Mouse (Mus musculus): Measurements from ENCODE around the gene Zfp112. TPM values are rescaled to one million over a fixed set of nuclear protein-coding genes. Genes with fewer than 3 reads are reported as not detected.

Zfp112 gene
- 1.7 TPM for polyA plus RNA-seq (2014; fragmentation: Illumina TruSeq; extraction: RNeasy Lipid Tissue Mini Kit (QIAGEN cat#74804); ENCODE audit: low read depth, low replicate concordance)

DNA sequence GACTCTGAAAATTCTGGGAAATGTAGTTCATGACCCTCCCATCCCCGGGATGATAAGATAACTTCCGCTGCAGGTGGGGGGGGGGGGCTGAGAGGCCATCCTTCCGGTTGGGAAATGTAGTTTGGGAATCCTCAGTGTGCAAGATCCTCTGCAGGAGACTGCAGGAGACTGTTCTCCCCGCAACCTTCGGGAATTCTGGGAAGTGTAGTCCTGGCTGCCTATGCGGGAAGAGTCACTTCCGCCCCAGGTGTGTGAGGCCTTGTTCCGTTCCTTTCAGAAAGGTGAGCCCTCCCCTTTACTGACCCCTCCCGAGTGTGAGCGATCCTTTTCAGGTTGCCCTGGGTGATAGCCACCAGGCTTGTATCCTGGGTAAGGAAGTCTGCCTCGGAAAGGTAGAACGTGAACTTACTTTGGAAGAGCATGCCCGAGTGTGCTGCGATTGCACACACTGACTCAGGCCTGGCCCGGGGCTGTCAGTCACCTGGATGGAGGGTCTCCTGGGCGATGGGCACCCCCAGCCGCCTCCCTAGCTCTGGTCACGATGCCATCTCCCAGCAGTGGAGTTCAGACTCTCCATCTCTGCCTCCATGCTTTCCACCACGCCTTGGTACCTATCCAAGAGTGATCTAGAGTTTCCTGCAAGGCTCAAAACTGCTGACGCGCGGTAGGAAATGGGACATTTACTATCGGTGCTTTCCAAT is at the start of gene Zfp112:
Zfp112 (plus strand) TSS at position 159 of the 701 bp plus-strand sequence.

DNA sequence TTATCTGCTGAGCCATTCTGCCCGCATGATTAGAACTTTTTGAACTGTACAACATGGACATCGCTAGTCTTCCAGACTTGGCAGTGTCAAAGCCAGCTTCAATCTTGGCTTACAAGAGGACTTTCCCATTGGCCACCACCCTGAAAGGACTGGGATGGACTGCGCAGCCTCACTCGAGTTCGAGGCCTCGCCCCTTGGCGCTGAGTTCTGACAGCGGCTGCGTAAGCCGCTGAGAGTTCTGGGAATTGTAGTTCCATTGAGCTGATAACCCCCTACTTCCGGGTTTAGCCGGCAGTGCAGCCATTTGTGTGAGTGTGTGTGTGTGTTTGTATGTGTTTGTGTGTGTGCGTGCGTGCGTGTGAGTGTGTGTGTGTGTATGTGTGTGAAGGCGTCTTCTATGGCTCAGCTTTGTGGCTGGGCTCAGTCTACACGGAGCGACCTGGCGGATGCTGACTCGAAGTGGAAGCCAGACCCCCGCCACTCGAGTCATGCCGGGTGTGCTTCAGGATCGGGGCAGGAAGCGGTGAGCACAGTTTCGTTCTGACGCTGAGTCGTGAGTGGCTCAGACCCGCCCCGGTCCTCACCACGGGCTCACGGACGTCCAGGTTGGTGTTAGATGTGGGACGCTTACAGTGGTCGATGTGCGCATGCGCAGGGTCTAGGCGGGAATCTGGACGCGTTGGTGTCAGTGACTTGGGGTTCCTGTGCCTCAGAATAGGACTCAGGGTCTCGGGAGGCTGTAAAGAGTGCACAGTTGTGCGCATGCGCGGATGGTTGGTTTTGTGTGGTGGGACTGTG is 30.3 kb upstream of the Zfp112 start, which contains the start of gene Zfp180:
Zfp180 (plus strand) TSS at position 291 of the 798 bp plus-strand sequence.

DNA sequence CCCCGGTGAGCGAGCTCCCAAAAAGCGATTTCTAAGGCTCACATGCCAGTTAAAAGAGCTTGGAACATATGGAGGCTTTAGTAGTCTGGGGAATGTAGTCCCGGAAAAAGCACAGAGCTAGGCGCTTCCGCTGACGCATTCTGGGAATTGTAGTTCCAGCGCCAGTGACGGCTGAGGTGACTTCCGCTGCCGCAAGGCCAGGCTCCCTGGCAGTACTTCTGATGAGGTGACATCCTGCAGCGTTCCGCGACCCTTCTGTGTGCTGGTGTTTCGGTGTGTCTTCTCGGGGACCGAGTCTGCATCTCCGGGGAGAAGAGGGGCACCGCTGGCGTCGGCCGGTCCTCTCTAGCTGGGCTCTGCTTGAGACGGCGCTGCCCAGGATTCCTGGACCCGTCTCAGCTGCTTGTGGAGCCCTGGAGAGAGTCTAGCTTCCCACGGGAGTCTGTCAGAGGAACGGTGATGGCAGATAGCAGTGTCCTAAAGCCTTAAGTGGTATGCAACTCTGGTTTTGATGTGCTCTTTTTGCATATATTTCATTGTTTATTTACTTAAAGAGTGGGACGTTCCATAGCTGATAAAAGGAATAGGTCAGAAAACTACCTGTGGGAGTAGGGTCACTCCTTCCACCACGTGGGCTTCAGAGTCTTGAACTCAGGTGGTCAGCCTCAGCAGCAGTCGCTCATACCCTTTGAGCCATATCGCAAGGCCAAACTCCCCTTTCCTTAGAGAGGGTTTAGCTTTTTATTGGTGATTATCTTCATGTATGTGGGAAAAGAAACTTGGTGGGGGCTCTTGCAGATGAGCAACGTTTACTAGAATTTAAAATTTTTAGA is 22.1 kb downstream of the Zfp112 start, which contains the start of gene Zfp235:
Zfp235 (plus strand) TSS at position 174 of the 833 bp plus-strand sequence.

DNA sequence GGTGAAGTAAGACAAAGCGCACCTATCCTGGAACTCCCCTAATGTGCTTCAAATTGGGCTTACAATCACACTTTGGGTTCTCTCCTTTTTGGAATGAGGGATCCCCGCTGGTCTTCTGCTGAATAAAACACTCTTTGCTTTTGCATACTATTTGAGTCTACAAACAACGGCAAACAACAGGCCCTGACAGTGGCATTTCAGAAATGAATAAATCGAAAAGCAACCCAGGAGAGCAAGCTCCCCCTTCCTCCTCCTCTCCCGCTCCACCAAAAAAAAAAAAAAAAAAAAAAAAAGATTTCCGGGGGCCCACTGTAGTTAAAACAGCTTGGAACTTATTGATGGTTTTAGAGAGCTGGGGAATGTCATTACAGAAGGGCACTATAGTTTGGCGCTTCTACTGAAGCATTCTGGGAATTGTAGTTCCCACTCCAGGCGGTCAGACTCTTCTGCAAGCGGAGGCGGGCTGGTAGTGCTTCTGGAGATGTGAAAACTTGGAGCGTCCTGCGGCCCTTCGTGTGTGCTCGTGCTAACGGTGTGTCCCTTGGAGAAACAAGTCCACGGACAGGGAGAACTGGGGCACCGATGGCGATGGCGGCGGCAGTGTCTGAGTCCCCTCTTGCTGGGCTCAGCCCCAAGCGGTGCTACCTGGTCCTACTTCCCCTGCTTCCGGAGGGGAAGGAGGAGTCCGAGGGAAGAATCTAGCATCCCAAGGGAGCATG is 62.7 kb downstream of the Zfp112 start, which contains the start of gene Zfp114:
Zfp114 (plus strand) TSS at position 443 of the 719 bp plus-strand sequence.

Other genes with a start within 250 kb of the Zfp112 start
- not detected for gene Vmn1r177, start 245.9 kb upstream of the Zfp112 start, polyA plus RNA-seq (2014; fragmentation: Illumina TruSeq; extraction: RNeasy Lipid Tissue Mini Kit (QIAGEN cat#74804); ENCODE audit: low read depth, low replicate concordance)
- not detected for gene Vmn1r178, start 220.3 kb upstream of the Zfp112 start, polyA plus RNA-seq (2014; fragmentation: Illumina TruSeq; extraction: RNeasy Lipid Tissue Mini Kit (QIAGEN cat#74804); ENCODE audit: low read depth, low replicate concordance)
- gene Vmn1r179, start 185.3 kb upstream of the Zfp112 start, polyA plus RNA-seq (2014; fragmentation: Illumina TruSeq; extraction: RNeasy Lipid Tissue Mini Kit (QIAGEN cat#74804); ENCODE audit: low read depth, low replicate concordance), result not detected
- not detected for gene Vmn1r180, start 161.7 kb upstream of the Zfp112 start, polyA plus RNA-seq (2014; fragmentation: Illumina TruSeq; extraction: RNeasy Lipid Tissue Mini Kit (QIAGEN cat#74804); ENCODE audit: low read depth, low replicate concordance)
- 0.28 TPM for gene Vmn1r181, start 137.7 kb upstream of the Zfp112 start, polyA plus RNA-seq (2014; fragmentation: Illumina TruSeq; extraction: RNeasy Lipid Tissue Mini Kit (QIAGEN cat#74804); ENCODE audit: low read depth, low replicate concordance)
- gene V1rd19, start 110.6 kb upstream of the Zfp112 start, polyA plus RNA-seq (2014; fragmentation: Illumina TruSeq; extraction: RNeasy Lipid Tissue Mini Kit (QIAGEN cat#74804); ENCODE audit: low read depth, low replicate concordance), result not detected
- not detected for gene Vmn1r183, start 59.1 kb upstream of the Zfp112 start, polyA plus RNA-seq (2014; fragmentation: Illumina TruSeq; extraction: RNeasy Lipid Tissue Mini Kit (QIAGEN cat#74804); ENCODE audit: low read depth, low replicate concordance)
- gene Zfp180, start 30.4 kb upstream of the Zfp112 start, polyA plus RNA-seq (2014; fragmentation: Illumina TruSeq; extraction: RNeasy Lipid Tissue Mini Kit (QIAGEN cat#74804); ENCODE audit: low read depth, low replicate concordance), result 12.2 TPM
- gene Zfp235, start 21.9 kb downstream of the Zfp112 start, polyA plus RNA-seq (2014; fragmentation: Illumina TruSeq; extraction: RNeasy Lipid Tissue Mini Kit (QIAGEN cat#74804); ENCODE audit: low read depth, low replicate concordance), result 7.3 TPM
- gene Zfp114, start 62.7 kb downstream of the Zfp112 start, polyA plus RNA-seq (2014; fragmentation: Illumina TruSeq; extraction: RNeasy Lipid Tissue Mini Kit (QIAGEN cat#74804); ENCODE audit: low read depth, low replicate concordance), result 0.50 TPM
- 9.3 TPM for gene Zfp111, start 99.1 kb downstream of the Zfp112 start, polyA plus RNA-seq (2014; fragmentation: Illumina TruSeq; extraction: RNeasy Lipid Tissue Mini Kit (QIAGEN cat#74804); ENCODE audit: low read depth, low replicate concordance)
- 3.1 TPM for gene Zfp109, start 125.2 kb downstream of the Zfp112 start, polyA plus RNA-seq (2014; fragmentation: Illumina TruSeq; extraction: RNeasy Lipid Tissue Mini Kit (QIAGEN cat#74804); ENCODE audit: low read depth, low replicate concordance)
- gene Zfp108, start 142.5 kb downstream of the Zfp112 start, polyA plus RNA-seq (2014; fragmentation: Illumina TruSeq; extraction: RNeasy Lipid Tissue Mini Kit (QIAGEN cat#74804); ENCODE audit: low read depth, low replicate concordance), result 2.7 TPM
- 3.0 TPM for gene Zfp93, start 158.1 kb downstream of the Zfp112 start, polyA plus RNA-seq (2014; fragmentation: Illumina TruSeq; extraction: RNeasy Lipid Tissue Mini Kit (QIAGEN cat#74804); ENCODE audit: low read depth, low replicate concordance)
- 6.9 TPM for gene Zfp61, start 188.9 kb downstream of the Zfp112 start, polyA plus RNA-seq (2014; fragmentation: Illumina TruSeq; extraction: RNeasy Lipid Tissue Mini Kit (QIAGEN cat#74804); ENCODE audit: low read depth, low replicate concordance)
- gene Zfp94, start 204.4 kb downstream of the Zfp112 start, polyA plus RNA-seq (2014; fragmentation: Illumina TruSeq; extraction: RNeasy Lipid Tissue Mini Kit (QIAGEN cat#74804); ENCODE audit: low read depth, low replicate concordance), result 0.85 TPM
- not detected for gene Tescl, start 221.6 kb downstream of the Zfp112 start, polyA plus RNA-seq (2014; fragmentation: Illumina TruSeq; extraction: RNeasy Lipid Tissue Mini Kit (QIAGEN cat#74804); ENCODE audit: low read depth, low replicate concordance)
- not detected for gene Lypd5, start 236.9 kb downstream of the Zfp112 start, polyA plus RNA-seq (2014; fragmentation: Illumina TruSeq; extraction: RNeasy Lipid Tissue Mini Kit (QIAGEN cat#74804); ENCODE audit: low read depth, low replicate concordance)

Data from sigmoid colon, adult 10 weeks (tissue).